Mouse (Mus musculus): ENCODE results near the gene Slc52a3.

Slc52a3 gene

DNA sequence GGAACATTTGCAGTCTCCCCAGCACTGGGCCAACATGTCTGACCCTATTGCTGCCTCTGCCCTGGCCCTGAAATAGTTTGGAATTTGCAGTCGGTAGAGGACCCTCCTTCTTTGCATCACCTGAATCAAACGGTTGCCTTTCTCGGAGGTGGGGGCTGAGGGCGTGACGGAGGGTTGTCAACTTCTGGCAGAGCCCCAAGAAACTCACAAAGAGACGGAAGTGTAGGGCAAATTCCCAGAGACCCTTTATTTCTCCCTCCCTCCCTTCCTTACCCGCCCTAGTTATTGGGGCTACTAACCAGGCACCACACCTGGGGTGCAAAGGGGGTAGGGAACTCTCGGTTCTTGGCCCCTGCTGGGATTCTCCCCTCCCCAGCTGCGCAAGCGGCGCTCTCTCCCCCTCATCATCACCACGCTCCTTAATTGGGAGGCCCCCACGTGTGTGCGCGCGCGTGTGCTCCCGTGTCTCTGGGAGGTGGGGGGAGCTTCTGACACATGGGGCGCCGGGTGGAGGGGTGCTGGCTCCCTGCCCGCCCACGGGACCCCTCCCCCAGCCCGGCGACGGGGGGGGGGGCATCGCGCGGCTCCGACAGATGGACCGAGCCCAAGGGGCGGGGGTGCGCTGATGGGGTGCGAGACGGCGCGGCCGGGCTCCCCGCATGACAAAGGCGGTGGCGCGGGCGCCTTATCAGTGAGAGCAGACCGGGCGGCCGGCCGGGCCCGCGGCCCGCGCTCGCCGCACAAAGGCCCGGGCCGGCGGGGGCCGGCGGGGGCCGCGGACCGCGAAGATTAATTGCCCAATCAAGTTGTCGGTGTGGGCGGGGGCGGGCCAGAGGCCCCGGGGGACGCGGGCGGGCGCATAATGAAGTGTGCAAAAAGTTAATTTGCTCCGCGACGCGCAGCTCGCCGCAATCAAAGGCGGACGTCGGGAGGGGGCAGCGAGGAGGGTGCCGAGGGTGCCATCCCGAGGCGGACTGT lies 52.0 kb downstream of the Slc52a3 start:
- DNase-seq (ENCODE audit: inconsistent ontology term) = peak; percentile 44

DNA sequence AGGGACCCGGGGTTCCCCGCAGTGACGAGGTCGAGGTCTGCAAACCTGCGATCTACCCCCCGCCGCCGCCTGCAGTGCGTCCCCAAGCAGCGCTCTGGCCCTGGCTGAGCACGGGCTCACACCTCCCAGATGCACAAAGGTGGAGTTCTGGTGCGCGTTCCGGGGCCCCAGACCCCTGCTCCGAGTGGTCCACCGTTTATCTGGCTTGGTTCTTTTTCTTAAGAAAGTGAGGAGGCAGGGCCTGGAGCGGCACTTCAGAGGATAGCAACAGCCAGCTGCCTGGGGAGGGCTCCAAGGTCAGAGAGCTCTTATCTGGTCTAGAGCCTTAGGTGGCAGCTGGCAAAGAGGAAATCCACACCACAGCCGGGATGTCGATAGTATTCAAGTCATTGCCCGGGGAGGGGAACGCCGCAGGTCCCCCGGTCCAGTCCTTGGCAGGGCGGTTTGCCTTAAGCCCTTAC lies 52.7 kb downstream of the Slc52a3 start:
- peak; percentile 11 for DNase-seq (ENCODE audit: inconsistent ontology term)

- DNase-seq (ENCODE audit: inconsistent ontology term) = no peak
Observed at GRCm38 (mm10) chr2:152049611-152050270, 53.4 kb downstream of the Slc52a3 start.

- no peak for DNase-seq (ENCODE audit: inconsistent ontology term)
Observed at GRCm38 (mm10) chr2:152050316-152050715, 54.0 kb downstream of the Slc52a3 start.

DNA sequence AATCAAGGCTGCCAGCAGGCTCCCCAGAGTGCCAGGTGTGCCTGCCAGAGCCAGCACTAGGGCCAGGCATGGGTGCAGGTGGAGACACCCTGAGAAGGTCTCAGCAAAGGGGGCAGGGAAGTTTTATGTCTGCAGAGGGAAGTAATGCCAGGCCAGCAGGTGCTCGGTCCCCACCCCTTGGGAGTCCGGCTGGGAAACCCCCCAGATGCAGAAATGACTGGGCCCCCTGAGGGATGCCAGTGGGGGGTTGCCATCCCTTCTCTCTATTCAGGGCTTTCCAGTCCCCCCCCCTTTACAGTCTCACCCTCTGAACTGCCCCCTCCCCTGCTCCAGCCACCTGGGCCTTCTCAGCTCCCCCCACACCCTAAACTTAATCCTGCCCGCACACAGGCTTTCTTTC lies 55.7 kb downstream of the Slc52a3 start:
- DNase-seq (ENCODE audit: inconsistent ontology term) = no peak

DNA sequence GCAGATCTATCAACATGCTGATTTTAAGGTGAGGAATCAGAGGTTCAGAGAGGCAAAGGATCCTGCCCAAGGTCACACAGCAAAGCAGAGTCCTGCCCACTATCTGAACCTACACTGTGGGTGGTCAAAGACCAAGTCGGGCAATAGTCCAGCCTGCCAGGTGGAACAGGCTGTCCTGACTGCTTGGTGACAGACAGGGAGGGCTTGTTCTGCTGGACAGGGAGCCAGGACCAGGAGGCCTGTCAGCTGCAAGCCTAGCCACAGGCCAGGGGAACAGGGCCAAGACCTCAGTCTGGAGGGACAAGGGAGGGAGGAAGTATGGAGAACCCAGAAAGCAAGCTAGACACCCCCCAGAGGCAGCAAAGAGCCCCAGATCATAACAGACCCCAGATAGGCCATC lies 59.1 kb downstream of the Slc52a3 start:
- no peak for DNase-seq (ENCODE audit: inconsistent ontology term)

DNA sequence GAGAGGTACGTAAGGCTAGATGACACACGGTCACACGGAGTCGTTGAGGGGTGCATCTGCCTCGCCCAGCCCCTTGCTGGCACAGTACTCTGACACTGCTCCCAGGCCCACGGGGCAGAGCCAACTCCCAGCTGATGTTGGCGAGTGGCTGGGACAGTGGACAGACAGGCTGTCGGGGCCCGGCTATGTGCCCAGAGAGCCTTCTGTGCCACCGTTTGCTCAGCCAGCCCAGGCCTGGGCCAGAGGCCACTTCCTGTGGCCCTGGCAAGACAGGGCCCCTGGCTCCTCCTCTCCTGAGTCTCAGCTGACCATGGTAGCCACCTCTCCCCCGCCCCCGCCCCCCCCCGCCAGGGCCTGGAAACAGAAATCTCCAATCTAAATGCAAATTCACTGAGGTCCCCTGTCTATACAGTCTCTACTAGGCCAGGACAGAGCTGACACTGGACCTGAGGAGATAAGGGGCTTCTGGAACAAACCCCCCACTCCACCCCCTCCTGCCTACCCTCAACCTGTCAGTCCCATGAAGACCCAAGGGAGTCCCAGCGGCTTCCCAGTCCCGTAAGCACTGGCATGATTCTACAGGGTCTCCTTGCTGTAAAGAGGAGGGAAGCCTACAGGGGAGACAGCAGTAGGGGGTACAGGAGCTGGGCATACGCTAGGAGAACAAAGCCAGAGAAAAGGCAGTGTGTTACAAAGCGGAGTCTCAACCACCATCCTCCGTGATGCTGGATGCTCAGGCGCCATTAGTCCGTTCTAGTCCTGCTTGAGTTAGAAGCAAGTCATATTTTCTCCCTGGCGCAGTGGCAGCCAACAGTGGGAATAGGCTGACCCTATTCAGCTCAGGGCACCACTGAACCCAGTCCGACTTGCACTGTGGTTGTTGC lies 60.3 kb downstream of the Slc52a3 start:
- peak; percentile 10 for DNase-seq (ENCODE audit: inconsistent ontology term)

- no peak for DNase-seq (ENCODE audit: inconsistent ontology term)
Observed at GRCm38 (mm10) chr2:152057252-152057563, 60.9 kb downstream of the Slc52a3 start.
